Mouse (Mus musculus) bone marrow macrophage, adult 2 months (primary cell): Measurements from ENCODE around the gene Use1. TPM values are rescaled to one million over a fixed set of nuclear protein-coding genes. Genes with fewer than 3 reads are reported as not detected.

ENCODE experiments used
- H3K27ac ChIP-seq: 2 replicates; pipeline ENCODE4 v1.5.1; 2012; ENCODE audit warnings: low read depth, low read length; ENCODE audit not compliant: insufficient read depth
- H3K4me1 ChIP-seq: 2 replicates; pipeline ENCODE4 v1.6.1; 2012; ENCODE audit warnings: low read length; ENCODE audit not compliant: control insufficient read depth, insufficient read depth
- H3K4me3 ChIP-seq: 2 replicates; pipeline ENCODE4 v1.5.1; 2012; ENCODE audit warnings: mild to moderate bottlenecking, low read length, moderate library complexity; ENCODE audit not compliant: insufficient read depth
- CTCF ChIP-seq: IDR thresholded peaks from 2 replicates; pipeline ENCODE4 v1.5.1; 2012; ENCODE audit warnings: low read depth, mild to moderate bottlenecking, low read length, moderate library complexity
- POLR2A ChIP-seq: IDR thresholded peaks from 2 replicates; pipeline ENCODE4 v1.6.1; 2012; ENCODE audit warnings: mild to moderate bottlenecking, low read depth, low read length, borderline replicate concordance
- polyA plus RNA-seq: library from polyadenylated mRNA; stranded (reverse); fragments of >200 nt; gene quantifications from 2 replicates; pipeline ENCODE4 v1.2.4, GENCODE M21; 2012; ENCODE audit not compliant: missing spikeins, insufficient read depth, insufficient read length

Gene Use1
- polyA plus RNA-seq, 1 experiment: 131 TPM

- H3K4me1 ChIP-seq: peaks cover 12% of the 10 kb centered on the region
- H3K27ac ChIP-seq: no peak overlapping the region
- TF ChIP-seq CTCF (no peak), POLR2A (no peak)
- H3K4me3 ChIP-seq: no peak overlapping the region
Observed at GRCm38 (mm10) chr8:71376423-71377030, 9.9 kb downstream of the Use1 start.

- Histone ChIP-seq H3K27ac (no peak overlapping the region), H3K4me3 (no peak overlapping the region), H3K4me1 (peaks cover 11% of the 10 kb centered on the region)
- TF ChIP-seq POLR2A: no peak
- TF ChIP-seq CTCF: no peak
Observed at GRCm38 (mm10) chr8:71379008-71379407, 12.4 kb downstream of the Use1 start.

DNA sequence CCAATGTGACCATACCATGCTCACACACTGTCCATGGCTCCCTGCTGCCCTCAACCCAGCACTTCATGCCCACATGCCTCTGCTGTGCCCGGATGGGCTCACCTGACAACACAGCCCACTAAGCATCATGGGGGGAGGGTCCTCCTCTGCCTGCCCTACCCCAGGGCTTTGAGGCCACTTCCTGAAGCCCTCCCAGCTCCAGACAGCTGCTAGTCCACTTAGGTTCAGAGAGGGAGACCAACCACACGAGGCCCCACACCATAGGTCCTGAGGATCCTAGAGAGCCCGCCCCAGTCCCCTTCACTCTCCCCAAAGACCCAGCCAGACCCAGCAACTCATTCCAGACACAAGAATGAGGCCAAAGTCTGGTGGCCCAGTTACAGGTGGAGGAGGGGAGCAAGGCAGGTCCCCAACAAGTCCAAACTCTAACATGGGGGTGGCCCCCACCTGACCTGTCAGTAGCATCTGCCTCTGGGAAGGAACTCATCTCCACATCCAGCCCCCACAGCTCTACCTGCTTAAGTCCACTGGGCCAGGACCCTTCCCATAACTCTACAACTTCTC is 12.9 kb downstream of the Use1 start:
- no peak overlapping the region for H3K27ac ChIP-seq
- H3K4me1 ChIP-seq: peaks cover 11% of the 10 kb centered on the region
- TF ChIP-seq CTCF: no peak
- TF ChIP-seq POLR2A: no peak
- peak overlapping the region; percentile 78; the same call in 1 of the 2 replicates for H3K4me3 ChIP-seq

DNA sequence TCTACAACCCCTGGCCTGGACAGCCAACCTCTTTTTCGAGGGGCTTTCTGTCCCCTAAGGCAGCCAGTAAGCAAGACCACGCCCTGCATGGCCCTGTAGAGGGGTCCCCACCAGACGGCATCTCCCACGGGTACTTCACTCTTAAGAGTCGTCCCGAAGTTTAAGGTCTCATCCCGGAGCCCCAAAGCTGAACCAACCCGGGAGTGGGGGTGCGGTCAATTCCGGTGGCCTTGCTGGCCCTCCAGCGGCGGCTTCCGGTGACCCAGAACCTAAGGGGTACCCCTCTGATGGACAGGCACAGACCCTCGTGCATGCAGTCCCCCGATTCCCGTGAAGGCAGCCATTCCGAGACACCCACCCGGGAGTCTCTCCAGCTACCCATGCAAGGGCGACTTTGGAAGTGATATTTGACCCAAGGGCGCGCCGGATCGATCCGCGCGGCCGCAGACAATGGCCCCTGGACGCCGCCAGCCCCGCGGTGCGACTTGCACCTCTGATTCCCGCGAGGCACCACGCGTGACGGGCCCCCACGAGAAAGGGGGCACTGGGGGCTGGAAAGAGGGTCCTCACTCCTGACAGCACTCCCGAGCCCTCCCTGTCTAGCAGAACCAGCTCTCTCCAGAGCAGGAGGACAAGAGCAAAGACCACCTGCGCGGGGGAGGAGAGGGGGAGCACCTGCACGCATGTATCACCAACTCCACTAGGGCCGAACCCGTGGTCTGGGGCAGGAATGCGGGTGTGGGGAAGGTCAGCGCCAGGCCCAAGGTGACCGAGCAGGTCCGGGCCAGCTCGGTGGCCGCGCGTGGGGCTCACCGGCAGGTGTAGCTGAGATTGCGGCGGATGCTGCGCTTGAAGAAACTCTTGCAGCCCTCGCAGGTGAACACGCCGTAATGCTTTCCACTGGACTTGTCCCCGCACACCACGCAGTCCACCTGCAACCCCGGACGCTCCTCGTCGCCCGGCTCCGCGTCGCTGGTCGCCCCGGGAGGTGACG is 13.8 kb downstream of the Use1 start:
- Histone ChIP-seq H3K4me1 (peaks cover 11% of the 10 kb centered on the region), H3K4me3 (peak overlapping the region; percentile 78), H3K27ac (no peak overlapping the region)
- TF ChIP-seq CTCF: no peak
- no peak for TF ChIP-seq POLR2A

GRCm38 (mm10) chr8:71381421-71381970 is 14.8 kb downstream of the Use1 start, which contains the start of gene Nr2f6:
Nr2f6 (minus strand) TSS chr8:71381960.
- Histone ChIP-seq H3K27ac (peak within 1 kb of the TSS; percentile 58), H3K4me3 (peak within 1 kb of the TSS; percentile 78), H3K4me1 (peaks cover 11% of the 10 kb centered on the region)
- TF ChIP-seq CTCF: no peak
- TF ChIP-seq POLR2A: no peak

- TF ChIP-seq POLR2A (no peak), CTCF (no peak)
- peak overlapping the region; percentile 78 for H3K4me3 ChIP-seq
- peaks cover 13% of the 10 kb centered on the region for H3K4me1 ChIP-seq
- H3K27ac ChIP-seq: peak overlapping the region; percentile 9; the same call in 1 of the 2 replicates
Observed at GRCm38 (mm10) chr8:71381971-71382961, 15.6 kb downstream of the Use1 start.

GRCm38 (mm10) chr8:71383396-71383795 is 16.7 kb downstream of the Use1 start:
- Histone ChIP-seq H3K4me1 (peaks cover 22% of the 10 kb centered on the region), H3K27ac (no peak overlapping the region), H3K4me3 (no peak overlapping the region)
- TF ChIP-seq POLR2A (no peak), CTCF (no peak)

- Histone ChIP-seq H3K4me1 (peaks cover 26% of the 10 kb centered on the region), H3K27ac (no peak overlapping the region), H3K4me3 (no peak overlapping the region)
- no peak for TF ChIP-seq CTCF
- no peak for TF ChIP-seq POLR2A
Observed at GRCm38 (mm10) chr8:71383860-71384259, 17.2 kb downstream of the Use1 start.
